Mouse (Mus musculus) midbrain, postnatal 0 days (tissue): ENCODE results near the gene Gsto2. TPM values are rescaled to one million over a fixed set of nuclear protein-coding genes. Genes with fewer than 3 reads are reported as not detected.

Source experiments
- ATAC-seq: fragments of 200-750 bp; cut with Nextera tagmentation; 2 replicates; pipeline ENCODE4 v1.8.0; 2017; ENCODE audit warnings: moderate number of reproducible peaks, mild to moderate bottlenecking, moderate TSS enrichment, moderate library complexity; ENCODE audit not compliant: low FRiP score
- DNase-seq: peaks from one replicate; pipeline ENCODE4 v3.0.0-alpha.2; 2015; ENCODE audit warnings: low spot score
- H3K27ac ChIP-seq: fragments of 300-500 bp; sonication (generic); 2 replicates; pipeline ENCODE4 v1.5.1; 2014; ENCODE audit warnings: low read depth, mild to moderate bottlenecking, low read length, mixed read lengths
- H3K27me3 ChIP-seq: fragments of 300-500 bp; sonication (generic); 2 replicates; pipeline ENCODE4 v1.6.1; 2014; ENCODE audit warnings: low read length, control low read depth, mixed read lengths; ENCODE audit not compliant: insufficient read depth
- H3K36me3 ChIP-seq: fragments of 300-500 bp; sonication (generic); 2 replicates; pipeline ENCODE4 v1.6.1; 2014; ENCODE audit warnings: low read length, control low read depth, mixed read lengths; ENCODE audit not compliant: insufficient read depth
- H3K4me1 ChIP-seq: fragments of 300-500 bp; sonication (generic); 2 replicates; pipeline ENCODE4 v1.6.1; 2014; ENCODE audit warnings: mild to moderate bottlenecking, control low read depth, antibody characterized with exemption, low read length, mixed read lengths; ENCODE audit not compliant: insufficient read depth
- H3K4me2 ChIP-seq: fragments of 300-500 bp; sonication (generic); 2 replicates; pipeline ENCODE4 v1.6.1; 2014; ENCODE audit warnings: low read depth, mild to moderate bottlenecking, low read length, mixed read lengths; ENCODE audit not compliant: poor library complexity, severe bottlenecking
- H3K4me3 ChIP-seq: fragments of 300-500 bp; sonication (generic); 2 replicates; pipeline ENCODE4 v1.5.1; 2014; ENCODE audit warnings: low read depth, mild to moderate bottlenecking, low read length, moderate library complexity
- H3K9ac ChIP-seq: fragments of 300-500 bp; sonication (generic); replicated peaks from 2 replicates; pipeline ENCODE4 v1.6.1; 2014; ENCODE audit warnings: mild to moderate bottlenecking, low read length, moderate library complexity, mixed read lengths; ENCODE audit not compliant: poor library complexity, severe bottlenecking
- H3K9me3 ChIP-seq: fragments of 300-500 bp; sonication (generic); 2 replicates; pipeline ENCODE4 v1.6.1; 2016; ENCODE audit warnings: low read length, control low read depth
- CTCF ChIP-seq: IDR thresholded peaks from 2 replicates; pipeline ENCODE4 v1.5.1; 2016; ENCODE audit warnings: antibody characterized with exemption, mild to moderate bottlenecking
- WGBS: fragments of 180-500 bp; shearing (Covaris S2); extraction: QIAGEN DNeasy Blood & Tissue Kit; methylation state at CpG from one replicate; pipeline ENCODE4 v1.1.7; 2014; 5-methylcytosine and 5-hydroxymethylcytosine counted together
- polyA plus RNA-seq: library from polyadenylated mRNA; unstranded; fragments of >200 nt; fragmentation: Nextera tagmentation; extraction: Ambion mirVana; gene quantifications from 2 replicates; pipeline ENCODE4 v1.2.1, GENCODE M21; 2015
- total RNA-seq: library from RNA; depleted of rRNA; stranded (reverse); fragments of >200 nt; gene quantifications from 2 replicates; pipeline ENCODE4 v1.2.3, GENCODE M21; 2014

The Gsto2 gene
- total and polyA plus RNA-seq, 2 experiments from 2014 or later: 0.16 to 1.1 TPM

DNA sequence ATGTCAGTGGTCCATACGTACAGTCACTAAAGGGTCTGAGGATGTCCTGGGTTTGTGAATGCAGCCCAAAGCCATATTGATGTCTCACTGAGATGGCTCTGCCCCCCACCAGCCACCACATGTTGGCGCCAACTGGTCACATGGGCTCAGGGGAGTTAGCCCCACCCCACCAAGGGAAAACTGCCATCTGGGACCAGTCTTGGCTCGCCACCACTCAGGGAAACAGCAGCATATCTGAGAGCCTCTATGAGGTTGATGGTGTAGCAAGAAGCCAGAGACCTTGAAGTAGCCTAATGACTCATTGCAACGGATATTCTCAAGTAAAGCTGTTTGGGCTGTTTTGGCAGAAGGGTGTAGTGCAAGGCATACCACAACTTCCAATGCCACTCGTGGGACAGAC, 41.3 kb upstream of the Gsto2 start:
- Histone ChIP-seq H3K4me3 (no peak overlapping the region), H3K9me3 (no peaks in the 10 kb centered on the region), H3K4me2 (no peak overlapping the region), H3K27me3 (peaks cover 4% of the 10 kb centered on the region; the same call in 1 of the 2 replicates), H3K4me1 (no peaks in the 10 kb centered on the region; the same call in 1 of the 2 replicates), H3K27ac (no peak overlapping the region), H3K9ac (no peak overlapping the region), H3K36me3 (no peaks in the 10 kb centered on the region)
- no peak for ATAC-seq
- TF ChIP-seq CTCF: no peak
- WGBS: 88% methylated on average over 5 of the region's 5 CpGs
- no peak for DNase-seq

- H3K9me3 ChIP-seq: no peaks in the 10 kb centered on the region
- no peak overlapping the region for H3K27ac ChIP-seq
- H3K36me3 ChIP-seq: no peaks in the 10 kb centered on the region
- DNase-seq: no peak
- no peak overlapping the region for H3K4me3 ChIP-seq
- H3K27me3 ChIP-seq: no peaks in the 10 kb centered on the region
- ATAC-seq: no peak
- WGBS: 84% methylated on average over 14 of the region's 14 CpGs
- H3K9ac ChIP-seq: no peak overlapping the region
- H3K4me2 ChIP-seq: no peak overlapping the region
- no peaks in the 10 kb centered on the region for H3K4me1 ChIP-seq
- no peak for TF ChIP-seq CTCF
Measured at GRCm38 (mm10) chr19:47829913-47830450, 35.4 kb upstream of the Gsto2 start.

DNA sequence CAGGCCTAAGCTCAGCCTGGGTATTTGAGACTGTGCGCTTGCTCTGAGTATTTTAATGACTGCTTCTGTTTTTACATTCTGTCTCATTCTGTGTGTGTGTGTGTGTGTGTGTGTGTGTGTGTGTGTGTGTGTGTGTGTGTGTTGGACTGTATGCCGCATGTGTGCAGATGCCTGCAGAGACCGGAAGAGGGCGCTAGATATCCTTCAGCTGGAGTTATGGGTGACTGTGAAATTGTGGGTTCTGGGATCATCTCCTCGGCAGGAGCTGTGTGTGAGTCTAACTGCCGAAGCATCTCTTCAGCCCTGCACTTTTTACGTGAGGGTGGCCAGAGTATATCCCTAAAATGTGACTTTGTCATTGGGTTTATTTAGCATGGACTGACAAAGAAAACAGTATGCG, 34.2 kb upstream of the Gsto2 start:
- Histone ChIP-seq H3K4me2 (no peak overlapping the region), H3K36me3 (no peaks in the 10 kb centered on the region), H3K4me1 (no peaks in the 10 kb centered on the region), H3K4me3 (no peak overlapping the region), H3K27ac (no peak overlapping the region), H3K9ac (no peak overlapping the region), H3K9me3 (no peaks in the 10 kb centered on the region), H3K27me3 (no peaks in the 10 kb centered on the region)
- 96% methylated on average over 8 of the region's 8 CpGs for WGBS
- no peak for TF ChIP-seq CTCF
- DNase-seq: no peak
- no peak for ATAC-seq

DNA sequence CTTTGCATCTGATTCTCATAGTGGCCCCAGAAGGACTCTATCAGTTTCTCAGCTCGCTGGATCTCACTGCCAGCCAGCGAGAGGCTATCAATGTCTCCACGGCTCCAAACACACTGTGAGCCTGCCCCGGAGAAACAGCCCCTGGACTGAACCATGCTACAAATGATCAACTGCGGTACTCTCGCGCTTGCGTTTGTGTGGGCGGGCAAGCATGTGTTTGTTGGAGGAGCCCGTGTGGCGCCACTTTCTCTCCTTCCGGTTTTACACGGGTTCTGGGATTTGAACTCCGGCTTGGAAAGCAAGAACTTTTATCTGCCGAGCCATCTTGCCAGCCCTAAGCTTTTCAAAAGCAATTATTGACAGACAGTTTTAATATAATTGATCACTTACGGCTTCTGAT, 33.0 kb upstream of the Gsto2 start:
- Histone ChIP-seq H3K9me3 (no peaks in the 10 kb centered on the region), H3K4me3 (no peak overlapping the region), H3K36me3 (no peaks in the 10 kb centered on the region), H3K4me1 (no peaks in the 10 kb centered on the region), H3K27ac (no peak overlapping the region), H3K9ac (no peak overlapping the region), H3K4me2 (no peak overlapping the region), H3K27me3 (no peaks in the 10 kb centered on the region)
- ATAC-seq: no peak
- DNase-seq: no peak
- no peak for TF ChIP-seq CTCF
- WGBS: 91% methylated on average over 16 of the region's 16 CpGs

DNA sequence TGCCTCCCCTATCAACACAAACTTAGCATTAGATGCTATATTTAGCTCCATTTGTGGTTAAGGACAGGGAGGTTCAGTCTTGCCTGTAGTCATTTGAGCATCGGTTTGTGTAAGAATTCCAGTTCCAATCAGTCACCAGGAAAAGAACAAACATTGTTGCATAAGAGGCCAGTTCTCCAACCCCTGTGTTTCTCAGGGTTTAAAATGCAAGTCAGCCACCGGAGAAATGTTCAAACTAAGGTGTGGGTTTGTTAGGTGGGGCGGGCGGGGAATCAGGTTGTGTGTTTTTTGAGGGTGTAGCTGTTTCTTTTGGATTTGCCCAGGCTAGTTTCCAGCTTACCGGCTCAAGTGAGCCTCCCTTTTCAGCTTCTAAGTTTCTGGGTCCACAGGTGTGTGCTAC, 30.7 kb upstream of the Gsto2 start:
- H3K4me2 ChIP-seq: no peak overlapping the region
- H3K4me3 ChIP-seq: no peak overlapping the region
- H3K27ac ChIP-seq: no peak overlapping the region
- no peaks in the 10 kb centered on the region for H3K4me1 ChIP-seq
- ATAC-seq (no peak), DNase-seq (no peak)
- no peak for TF ChIP-seq CTCF
- no peaks in the 10 kb centered on the region for H3K27me3 ChIP-seq
- no peaks in the 10 kb centered on the region for H3K36me3 ChIP-seq
- H3K9me3 ChIP-seq: no peaks in the 10 kb centered on the region
- H3K9ac ChIP-seq: no peak overlapping the region
- 93% methylated on average over 5 of the region's 5 CpGs for WGBS

DNA sequence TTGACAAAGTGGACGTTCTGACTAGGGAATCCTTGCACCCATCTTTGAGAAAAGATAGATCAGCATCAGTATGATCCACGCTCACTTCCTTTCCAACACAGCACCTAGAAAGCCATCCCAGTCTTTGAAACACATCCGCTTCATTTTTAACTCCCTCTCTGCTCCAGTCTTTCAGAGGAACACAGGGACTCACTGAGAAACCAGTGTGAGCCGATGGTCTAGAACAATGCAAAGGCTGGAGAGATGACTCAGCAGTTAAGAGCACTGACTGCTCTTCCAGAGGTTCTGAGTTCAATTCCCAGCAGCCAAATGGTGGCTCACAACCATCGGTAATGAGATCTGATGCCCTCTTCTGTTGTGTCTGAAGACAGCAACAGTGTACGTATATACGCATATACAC, 29.6 kb upstream of the Gsto2 start:
- no peaks in the 10 kb centered on the region for H3K36me3 ChIP-seq
- H3K4me2 ChIP-seq: no peak overlapping the region
- no peak overlapping the region for H3K9ac ChIP-seq
- ATAC-seq (no peak), DNase-seq (no peak)
- no peak overlapping the region for H3K27ac ChIP-seq
- H3K4me3 ChIP-seq: no peak overlapping the region
- H3K9me3 ChIP-seq: no peaks in the 10 kb centered on the region
- WGBS: 82% methylated on average over 7 of the region's 7 CpGs
- no peaks in the 10 kb centered on the region for H3K27me3 ChIP-seq
- TF ChIP-seq CTCF: no peak
- H3K4me1 ChIP-seq: no peaks in the 10 kb centered on the region
